Mouse (Mus musculus): ENCODE measurements at regions not wholly inside any gene's neighbourhood (a gene's known extent, or its start where the extent isn't known, plus 50 kb on each side); places are given as distances from the start of the nearest gene placed in this dataset.

- Histone ChIP-seq H3K36me3 (ENCODE audit: control insufficient read depth, insufficient read depth, low read length) (no peaks in the 10 kb centered on the region), H3K4me1 (ENCODE audit: control insufficient read depth, insufficient read depth, low read length) (no peaks in the 10 kb centered on the region), H3K27me3 (ENCODE audit: control insufficient read depth, insufficient read depth, low read length) (no peaks in the 10 kb centered on the region), H3K4me3 (replicated peaks; ENCODE audit: low read depth, low read length) (no peak overlapping the region), H3K9me3 (ENCODE audit: control insufficient read depth, low read length) (0 out of 2 replicates have a peak, but pooled peaks cover 2% of the 10 kb centered on the region), H3K4me2 (ENCODE audit: low read length) (no peak overlapping the region), H3K27ac (replicated peaks; ENCODE audit: low read depth, low read length) (no peak overlapping the region), H3K9ac (replicated peaks; ENCODE audit: low read length) (no peak overlapping the region)
- 86% methylated on average over 5 of the region's 5 CpGs for WGBS
- ATAC-seq (ENCODE audit: low FRiP score, low TSS enrichment) (no peak), DNase-seq (no peak)
Observed at GRCm38 (mm10) chr10:19177895-19178294, 162.4 kb upstream of the Tnfaip3 start.

GRCm38 (mm10) chr10:19177414-19177813 lies 162.0 kb upstream of the Tnfaip3 start:
- no peak overlapping the region for H3K27ac ChIP-seq (replicated peaks; ENCODE audit: low read depth, low read length)
- no peaks in the 10 kb centered on the region for H3K27me3 ChIP-seq (ENCODE audit: control insufficient read depth, insufficient read depth, low read length)
- H3K4me2 ChIP-seq (ENCODE audit: low read length) = no peak overlapping the region
- no peak overlapping the region for H3K4me3 ChIP-seq (replicated peaks; ENCODE audit: low read depth, low read length)
- no peak for DNase-seq
- H3K36me3 ChIP-seq (ENCODE audit: control insufficient read depth, insufficient read depth, low read length) = no peaks in the 10 kb centered on the region
- H3K4me1 ChIP-seq (ENCODE audit: control insufficient read depth, insufficient read depth, low read length) = no peaks in the 10 kb centered on the region
- H3K9ac ChIP-seq (replicated peaks; ENCODE audit: low read length) = no peak overlapping the region
- ATAC-seq (ENCODE audit: low FRiP score, low TSS enrichment) = no peak
- 92% methylated on average over 2 of the region's 2 CpGs for WGBS
- 0 out of 2 replicates have a peak, but pooled peaks cover 2% of the 10 kb centered on the region for H3K9me3 ChIP-seq (ENCODE audit: control insufficient read depth, low read length)

- Histone ChIP-seq H3K27me3 (ENCODE audit: control insufficient read depth, insufficient read depth, low read length) (no peaks in the 10 kb centered on the region), H3K36me3 (ENCODE audit: control insufficient read depth, insufficient read depth, low read length) (no peaks in the 10 kb centered on the region), H3K4me3 (replicated peaks; ENCODE audit: low read depth, low read length) (no peak overlapping the region), H3K4me1 (ENCODE audit: control insufficient read depth, insufficient read depth, low read length) (no peaks in the 10 kb centered on the region), H3K9ac (replicated peaks; ENCODE audit: low read length) (no peak overlapping the region), H3K9me3 (ENCODE audit: control insufficient read depth, low read length) (0 out of 2 replicates have a peak, but pooled peaks cover 2% of the 10 kb centered on the region), H3K4me2 (ENCODE audit: low read length) (no peak overlapping the region), H3K27ac (replicated peaks; ENCODE audit: low read depth, low read length) (no peak overlapping the region)
- ATAC-seq (ENCODE audit: low FRiP score, low TSS enrichment) (no peak), DNase-seq (no peak)
- WGBS = 87% methylated on average over 3 of the region's 3 CpGs
Observed at GRCm38 (mm10) chr10:19176249-19176648, 160.8 kb upstream of the Tnfaip3 start.

GRCm38 (mm10) chr10:19171834-19172233 lies 156.4 kb upstream of the Tnfaip3 start:
- 82% methylated on average over 3 of the region's 3 CpGs for WGBS
- Histone ChIP-seq H3K9me3 (ENCODE audit: control insufficient read depth, low read length) (0 out of 2 replicates have a peak, but pooled peaks cover 2% of the 10 kb centered on the region), H3K4me2 (ENCODE audit: low read length) (no peak overlapping the region), H3K27ac (replicated peaks; ENCODE audit: low read depth, low read length) (no peak overlapping the region), H3K36me3 (ENCODE audit: control insufficient read depth, insufficient read depth, low read length) (no peaks in the 10 kb centered on the region), H3K4me3 (replicated peaks; ENCODE audit: low read depth, low read length) (no peak overlapping the region), H3K27me3 (ENCODE audit: control insufficient read depth, insufficient read depth, low read length) (no peaks in the 10 kb centered on the region), H3K9ac (replicated peaks; ENCODE audit: low read length) (no peak overlapping the region), H3K4me1 (ENCODE audit: control insufficient read depth, insufficient read depth, low read length) (no peaks in the 10 kb centered on the region; the same call in 1 of the 2 replicates)
- no peak for DNase-seq
- no peak for ATAC-seq (ENCODE audit: low FRiP score, low TSS enrichment)

GRCm38 (mm10) chr10:19170596-19170995 lies 155.1 kb upstream of the Tnfaip3 start:
- Histone ChIP-seq H3K27me3 (ENCODE audit: control insufficient read depth, insufficient read depth, low read length) (no peaks in the 10 kb centered on the region), H3K4me3 (replicated peaks; ENCODE audit: low read depth, low read length) (no peak overlapping the region), H3K4me2 (ENCODE audit: low read length) (no peak overlapping the region), H3K9me3 (ENCODE audit: control insufficient read depth, low read length) (0 out of 2 replicates have a peak, but pooled peaks cover 2% of the 10 kb centered on the region), H3K9ac (replicated peaks; ENCODE audit: low read length) (no peak overlapping the region), H3K4me1 (ENCODE audit: control insufficient read depth, insufficient read depth, low read length) (no peaks in the 10 kb centered on the region; the same call in 1 of the 2 replicates), H3K27ac (replicated peaks; ENCODE audit: low read depth, low read length) (no peak overlapping the region), H3K36me3 (ENCODE audit: control insufficient read depth, insufficient read depth, low read length) (no peaks in the 10 kb centered on the region)
- ATAC-seq (ENCODE audit: low FRiP score, low TSS enrichment) (no peak), DNase-seq (no peak)
- 83% methylated on average over 4 of the region's 4 CpGs for WGBS

GRCm38 (mm10) chr10:19169272-19169671 lies 153.8 kb upstream of the Tnfaip3 start:
- Histone ChIP-seq H3K27me3 (ENCODE audit: control insufficient read depth, insufficient read depth, low read length) (no peaks in the 10 kb centered on the region), H3K4me1 (ENCODE audit: control insufficient read depth, insufficient read depth, low read length) (no peaks in the 10 kb centered on the region; the same call in 1 of the 2 replicates), H3K36me3 (ENCODE audit: control insufficient read depth, insufficient read depth, low read length) (no peaks in the 10 kb centered on the region), H3K9ac (replicated peaks; ENCODE audit: low read length) (no peak overlapping the region), H3K4me2 (ENCODE audit: low read length) (no peak overlapping the region), H3K9me3 (ENCODE audit: control insufficient read depth, low read length) (no peaks in the 10 kb centered on the region), H3K27ac (replicated peaks; ENCODE audit: low read depth, low read length) (no peak overlapping the region), H3K4me3 (replicated peaks; ENCODE audit: low read depth, low read length) (no peak overlapping the region)
- WGBS = 87% methylated on average over 2 of the region's 2 CpGs
- ATAC-seq (ENCODE audit: low FRiP score, low TSS enrichment) (no peak), DNase-seq (no peak)

- DNase-seq (no peak), ATAC-seq (ENCODE audit: low FRiP score, low TSS enrichment) (no peak)
- no peaks in the 10 kb centered on the region for H3K27me3 ChIP-seq (ENCODE audit: control insufficient read depth, insufficient read depth, low read length)
- no peaks in the 10 kb centered on the region for H3K9me3 ChIP-seq (ENCODE audit: control insufficient read depth, low read length)
- WGBS = 76% methylated on average over 5 of the region's 5 CpGs
- H3K9ac ChIP-seq (replicated peaks; ENCODE audit: low read length) = no peak overlapping the region
- H3K4me1 ChIP-seq (ENCODE audit: control insufficient read depth, insufficient read depth, low read length) = no peaks in the 10 kb centered on the region; the same call in 1 of the 2 replicates
- H3K27ac ChIP-seq (replicated peaks; ENCODE audit: low read depth, low read length) = no peak overlapping the region
- H3K36me3 ChIP-seq (ENCODE audit: control insufficient read depth, insufficient read depth, low read length) = no peaks in the 10 kb centered on the region
- no peak overlapping the region for H3K4me3 ChIP-seq (replicated peaks; ENCODE audit: low read depth, low read length)
- H3K4me2 ChIP-seq (ENCODE audit: low read length) = no peak overlapping the region
Observed at GRCm38 (mm10) chr10:19168362-19168761, 152.9 kb upstream of the Tnfaip3 start.

- peak; percentile 48; the same call in 1 of the 2 replicates for ATAC-seq (ENCODE audit: low FRiP score, low TSS enrichment)
- Histone ChIP-seq H3K4me2 (ENCODE audit: low read length) (0 out of 2 replicates have a peak overlapping the region, but pooled peaks have one; percentile 8), H3K4me1 (ENCODE audit: control insufficient read depth, insufficient read depth, low read length) (no peaks in the 10 kb centered on the region; the same call in 1 of the 2 replicates), H3K27ac (replicated peaks; ENCODE audit: low read depth, low read length) (no peak overlapping the region), H3K27me3 (ENCODE audit: control insufficient read depth, insufficient read depth, low read length) (no peaks in the 10 kb centered on the region), H3K36me3 (ENCODE audit: control insufficient read depth, insufficient read depth, low read length) (no peaks in the 10 kb centered on the region), H3K9me3 (ENCODE audit: control insufficient read depth, low read length) (no peaks in the 10 kb centered on the region), H3K4me3 (replicated peaks; ENCODE audit: low read depth, low read length) (no peak overlapping the region), H3K9ac (replicated peaks; ENCODE audit: low read length) (no peak overlapping the region)
- peak; percentile 14 for DNase-seq
- 18% methylated on average over 8 of the region's 8 CpGs for WGBS
Observed at GRCm38 (mm10) chr10:19167641-19168271, 152.3 kb upstream of the Tnfaip3 start.

- no peak for DNase-seq
- Histone ChIP-seq H3K36me3 (ENCODE audit: control insufficient read depth, insufficient read depth, low read length) (no peaks in the 10 kb centered on the region), H3K4me1 (ENCODE audit: control insufficient read depth, insufficient read depth, low read length) (no peaks in the 10 kb centered on the region; the same call in 1 of the 2 replicates), H3K27me3 (ENCODE audit: control insufficient read depth, insufficient read depth, low read length) (no peaks in the 10 kb centered on the region), H3K9ac (replicated peaks; ENCODE audit: low read length) (no peak overlapping the region), H3K4me2 (ENCODE audit: low read length) (no peak overlapping the region), H3K4me3 (replicated peaks; ENCODE audit: low read depth, low read length) (no peak overlapping the region), H3K9me3 (ENCODE audit: control insufficient read depth, low read length) (no peaks in the 10 kb centered on the region), H3K27ac (replicated peaks; ENCODE audit: low read depth, low read length) (no peak overlapping the region)
- WGBS = 67% methylated on average over 7 of the region's 7 CpGs
- no peak for ATAC-seq (ENCODE audit: low FRiP score, low TSS enrichment)
Observed at GRCm38 (mm10) chr10:19167101-19167500, 151.6 kb upstream of the Tnfaip3 start.
